Mouse (Mus musculus): Measurements from ENCODE around the gene Atrnl1. TPM values are rescaled to one million over a fixed set of nuclear protein-coding genes. Genes with fewer than 3 reads are reported as not detected.
"Not testable (repeated sequence)": the region's sequence is repeated elsewhere in the genome, so short reads cannot be mapped to it uniquely, and the experiment has no call there.

Gene Atrnl1
- total RNA-seq, 2 experiments from 2014 or later = 64.3 to 71.3 TPM

DNA sequence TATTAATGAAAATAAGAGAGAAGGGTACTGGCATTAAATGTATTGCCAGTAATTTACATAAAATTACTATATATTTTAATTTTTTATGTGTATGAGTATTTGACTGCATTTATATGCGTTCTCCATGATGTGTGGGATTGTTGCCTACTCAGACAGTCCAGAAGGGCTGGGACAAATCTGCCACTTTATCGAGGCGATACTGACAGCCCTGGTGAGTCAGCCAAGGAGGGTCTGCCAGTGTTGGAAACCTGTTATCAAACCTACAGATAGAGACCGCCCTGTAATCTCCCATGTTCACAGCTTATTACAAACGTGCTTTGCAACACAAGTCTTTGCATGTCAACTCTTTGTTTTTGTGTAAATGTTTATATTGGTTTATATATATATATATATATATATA is 347.9 kb downstream of the Atrnl1 start:
- no peak for DNase-seq (ENCODE audit: low spot score in 2 of 2)

DNA sequence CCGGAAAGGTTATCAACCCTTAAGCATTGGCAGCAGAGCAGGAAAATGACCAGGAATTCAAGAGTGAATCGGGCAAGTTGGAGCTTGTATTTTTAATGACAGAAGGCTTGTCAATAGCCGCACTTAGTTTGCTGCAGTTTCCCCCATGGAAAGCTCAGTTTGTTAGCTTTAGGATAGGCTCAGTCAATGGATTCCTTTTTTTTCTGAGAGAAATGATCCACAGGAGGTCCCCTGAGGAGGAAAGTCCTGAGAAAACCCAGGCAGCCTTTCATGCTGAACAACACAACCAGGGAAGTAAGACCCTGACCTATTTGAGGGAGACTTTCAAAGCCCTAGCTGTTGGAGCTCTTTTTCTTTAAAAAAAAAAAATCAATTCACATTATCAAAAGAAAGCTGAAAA is 350.5 kb downstream of the Atrnl1 start:
- no peak for DNase-seq (ENCODE audit: low spot score in 2 of 2)

DNA sequence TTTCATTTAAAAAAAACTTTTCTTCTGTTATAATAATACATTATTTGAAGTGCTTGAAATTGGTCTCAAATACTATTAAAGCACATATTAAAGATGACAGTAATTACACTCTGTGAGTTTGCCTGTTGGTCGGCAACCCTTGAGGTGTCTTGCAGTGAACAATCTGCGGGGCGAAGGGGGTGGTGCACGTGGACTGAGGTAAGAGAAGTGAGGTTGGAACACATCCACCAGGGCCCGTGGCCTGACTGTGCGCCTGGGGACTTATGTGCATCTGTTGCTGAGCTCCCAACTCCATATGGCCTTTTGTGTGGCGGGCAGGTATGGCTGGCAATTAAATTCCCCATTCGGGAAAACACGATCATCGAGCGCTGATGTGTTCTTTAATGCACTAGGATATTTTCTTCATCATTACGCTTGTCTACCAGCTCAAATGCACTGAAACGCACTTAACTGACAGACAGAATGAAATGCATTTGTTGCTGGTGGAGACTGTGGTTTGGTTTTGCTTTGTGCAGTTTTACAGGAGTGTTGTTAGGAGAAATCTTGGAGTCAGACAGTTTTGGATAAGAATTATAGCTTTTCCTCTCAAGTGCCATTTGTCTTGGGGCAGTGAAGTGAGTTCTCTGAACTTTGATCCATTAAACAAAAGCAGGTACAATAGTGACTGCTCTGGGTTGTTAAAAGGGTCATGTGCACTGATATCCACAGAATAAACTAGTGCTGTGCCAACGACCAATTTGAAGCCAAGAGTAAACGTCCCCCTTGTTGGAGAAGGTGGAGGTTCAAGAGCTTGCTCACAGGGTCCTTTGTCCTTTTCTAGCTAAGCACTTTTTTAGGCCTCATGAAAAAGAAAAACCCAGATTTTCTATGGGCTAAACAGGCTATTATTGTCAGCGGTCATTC is 351.2 kb downstream of the Atrnl1 start:
- DNase-seq (ENCODE audit: low spot score in 2 of 2) = no peak

DNA sequence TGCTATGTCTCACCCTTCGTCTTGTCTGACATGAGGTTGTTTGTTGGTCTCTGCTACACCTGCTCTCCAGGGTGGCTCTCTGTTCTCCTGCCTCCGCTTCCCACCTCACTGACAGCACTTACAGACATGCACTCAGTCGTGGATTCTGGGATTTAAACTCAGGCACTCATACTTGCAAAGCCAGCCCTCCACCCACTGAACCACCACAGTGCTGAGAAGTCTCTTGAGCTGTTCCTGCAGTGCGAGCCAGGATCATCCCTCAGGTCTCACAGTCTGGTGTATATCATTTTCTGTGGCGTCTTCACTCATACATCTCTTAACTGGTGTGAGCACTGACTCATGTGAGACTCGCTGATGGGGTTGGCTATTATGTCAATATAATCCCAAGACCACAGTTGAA is 353.0 kb downstream of the Atrnl1 start:
- DNase-seq (ENCODE audit: low spot score in 2 of 2) = no peak

DNA sequence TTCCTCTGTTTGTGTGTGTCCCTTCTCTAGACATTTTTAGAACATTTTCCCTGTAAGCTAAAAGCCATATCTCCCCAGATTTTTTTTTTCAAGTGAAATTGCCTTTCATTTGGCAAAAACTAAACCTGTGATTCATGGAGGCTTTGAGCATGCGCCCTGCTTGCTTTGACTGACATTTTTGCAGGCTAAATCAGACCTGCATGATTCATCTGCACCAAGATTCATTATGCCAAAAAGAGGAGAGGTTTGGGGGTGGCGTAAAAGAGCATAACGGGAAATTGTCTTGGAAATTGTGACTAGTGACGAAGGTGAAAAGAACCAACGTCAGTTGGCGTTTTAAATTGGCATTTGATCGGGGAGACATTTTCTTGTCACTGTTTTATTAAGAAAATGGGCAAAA is 358.9 kb downstream of the Atrnl1 start:
- DNase-seq (ENCODE audit: low spot score in 2 of 2) = peak; percentile 69 to 79

DNA sequence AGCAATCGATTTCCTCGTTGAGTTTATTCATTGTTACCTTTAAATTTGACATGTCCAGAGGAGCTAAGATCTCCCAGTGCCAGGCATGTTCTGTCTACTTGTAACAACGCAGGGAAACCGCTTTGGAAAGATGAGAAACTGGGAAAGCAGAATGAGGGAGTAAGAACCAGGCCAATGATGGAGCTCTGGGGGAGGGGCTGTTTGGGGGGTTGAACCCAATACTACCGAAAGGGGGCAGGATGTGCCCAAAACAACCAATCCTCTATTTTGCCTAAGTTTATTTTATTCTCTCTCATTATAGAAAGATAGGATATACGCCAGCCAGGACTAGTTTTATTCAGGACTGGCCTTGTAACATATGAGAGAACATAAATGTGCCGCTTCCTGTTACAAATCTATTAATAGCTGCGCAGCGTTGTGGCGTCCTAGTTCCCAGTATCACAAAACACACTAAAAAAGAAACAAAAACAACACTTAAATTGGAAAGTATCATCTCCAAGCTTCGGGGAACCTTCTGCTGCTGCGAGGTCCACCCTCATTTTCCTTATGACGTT is 359.6 kb downstream of the Atrnl1 start:
- peak in 1 of 2 experiments; percentile 22 for DNase-seq (ENCODE audit: low spot score in 2 of 2)

DNA sequence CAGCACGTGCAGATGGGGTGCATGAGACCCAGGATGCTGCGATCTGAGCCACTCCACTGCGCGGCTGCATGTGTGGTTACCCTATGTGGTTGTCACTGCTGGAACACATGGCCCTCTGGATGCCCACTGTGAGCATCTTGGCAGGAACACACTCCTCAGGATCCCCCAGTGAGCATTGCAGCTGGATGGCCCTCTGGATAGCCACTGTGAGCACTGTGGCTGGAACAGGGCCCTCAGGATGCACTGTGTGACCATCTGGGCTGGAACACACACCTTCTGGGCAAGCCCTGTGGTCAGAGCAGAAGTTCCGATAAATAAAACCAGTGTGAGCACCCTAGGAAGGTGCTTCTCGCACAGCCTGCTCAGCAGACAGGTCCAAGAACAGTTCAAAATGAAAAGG is 364.4 kb downstream of the Atrnl1 start:
- DNase-seq (ENCODE audit: low spot score in 2 of 2) = no peak

DNA sequence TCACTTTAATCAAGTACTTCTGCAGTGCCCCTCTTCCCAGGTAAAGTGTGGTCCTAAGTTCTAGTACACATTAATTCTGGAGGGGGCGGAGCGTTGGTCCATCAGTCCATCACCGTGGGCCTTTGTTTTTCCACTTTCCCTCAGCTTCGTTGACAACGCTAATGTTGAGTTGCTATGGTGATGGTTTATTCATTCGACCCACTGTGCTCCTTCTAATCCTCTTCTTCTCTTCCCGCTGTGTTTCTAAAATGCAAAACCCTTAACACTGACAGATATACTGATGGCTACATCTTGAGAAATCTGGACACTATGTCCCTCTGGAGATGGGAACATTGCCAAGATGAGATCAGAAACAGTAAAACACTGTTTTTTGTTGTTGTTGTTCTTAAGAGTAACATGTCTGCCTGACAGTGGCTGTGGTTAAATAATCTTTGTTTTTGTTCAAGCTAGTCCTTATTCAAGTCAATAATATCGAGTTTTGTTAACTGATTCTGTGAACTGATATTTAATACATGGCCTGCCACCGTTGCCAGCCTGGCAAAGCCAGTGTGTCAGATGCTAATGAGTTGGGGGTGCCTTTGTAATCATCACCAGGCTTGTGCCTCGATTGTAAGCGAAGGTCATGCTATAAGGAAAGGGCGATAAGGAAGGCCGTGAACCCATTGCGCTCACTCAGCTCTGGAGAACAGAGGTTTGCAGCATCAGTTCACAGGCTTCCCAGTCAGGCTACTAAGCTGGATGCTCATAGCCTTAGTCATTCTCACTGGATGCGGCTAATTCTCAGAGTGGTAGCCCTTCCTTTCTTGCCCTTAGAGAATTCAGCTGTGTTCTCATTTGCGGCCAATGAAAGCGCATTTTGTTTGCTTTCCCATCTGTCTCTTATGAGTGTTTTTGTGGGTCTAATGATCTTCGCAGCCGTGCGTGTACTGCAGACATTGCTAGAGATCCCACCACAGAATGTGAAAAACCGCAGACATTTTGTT is 375.4 kb downstream of the Atrnl1 start:
- no peak for DNase-seq (ENCODE audit: low spot score in 2 of 2)

DNA sequence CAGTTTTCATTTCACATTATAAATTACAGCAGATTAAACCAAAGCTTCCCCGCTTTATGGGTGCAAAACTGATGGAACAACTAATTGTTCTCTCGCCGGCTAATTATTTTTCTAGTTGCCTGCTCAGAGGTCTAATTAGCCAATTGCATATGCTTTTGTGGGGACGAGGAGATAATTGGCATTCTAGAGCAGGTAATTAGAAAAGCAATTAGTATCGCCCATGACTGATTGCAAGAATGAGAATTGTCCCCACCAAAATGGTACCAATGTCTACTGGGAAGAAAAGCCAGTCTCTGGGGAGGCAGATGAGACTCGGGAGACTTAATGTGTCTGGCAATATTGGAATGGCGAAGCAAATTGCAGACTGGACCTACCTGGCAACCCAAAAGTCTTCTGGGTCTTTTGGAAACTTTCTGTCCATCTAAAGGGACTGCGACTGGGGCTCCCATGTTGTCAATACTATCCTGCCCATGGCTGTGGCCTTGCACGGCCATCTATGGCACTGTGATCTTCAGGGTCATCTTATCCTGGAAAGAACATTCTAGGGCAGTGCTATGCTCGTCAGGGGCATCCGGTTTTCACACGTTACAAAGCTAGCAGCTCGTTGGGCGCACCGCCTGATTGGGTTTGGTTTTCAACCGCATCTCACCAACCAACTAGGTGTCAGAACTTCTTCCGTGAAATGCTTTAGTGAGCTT is 377.0 kb downstream of the Atrnl1 start:
- no peak for DNase-seq (ENCODE audit: low spot score in 2 of 2)

DNA sequence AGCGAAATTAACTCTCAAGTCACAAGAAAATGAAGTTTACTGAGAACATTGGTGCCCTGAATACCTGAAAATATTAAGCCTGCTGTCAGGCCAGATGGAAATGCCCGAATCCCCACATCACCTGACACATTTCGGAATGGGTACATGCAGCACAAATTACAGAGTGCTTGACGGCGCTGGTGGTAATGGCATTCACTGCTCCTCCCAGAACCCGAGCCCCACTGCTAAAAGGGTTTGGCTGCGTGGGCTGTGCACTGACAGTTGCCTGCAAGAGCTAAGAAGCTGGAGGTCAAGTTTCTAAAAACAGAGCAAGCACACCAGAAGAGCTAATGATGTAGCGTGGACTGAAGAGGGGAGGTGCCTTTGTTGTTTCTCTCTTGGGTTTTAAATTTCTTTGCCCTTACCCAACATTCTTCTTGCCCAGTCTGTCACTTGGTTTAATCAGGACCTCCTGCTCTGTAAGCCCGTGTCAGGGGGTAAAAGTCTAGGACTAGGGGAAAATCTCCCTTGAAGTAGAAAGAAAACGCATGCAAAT is 377.8 kb downstream of the Atrnl1 start:
- no peak for DNase-seq (ENCODE audit: low spot score in 2 of 2)

DNA sequence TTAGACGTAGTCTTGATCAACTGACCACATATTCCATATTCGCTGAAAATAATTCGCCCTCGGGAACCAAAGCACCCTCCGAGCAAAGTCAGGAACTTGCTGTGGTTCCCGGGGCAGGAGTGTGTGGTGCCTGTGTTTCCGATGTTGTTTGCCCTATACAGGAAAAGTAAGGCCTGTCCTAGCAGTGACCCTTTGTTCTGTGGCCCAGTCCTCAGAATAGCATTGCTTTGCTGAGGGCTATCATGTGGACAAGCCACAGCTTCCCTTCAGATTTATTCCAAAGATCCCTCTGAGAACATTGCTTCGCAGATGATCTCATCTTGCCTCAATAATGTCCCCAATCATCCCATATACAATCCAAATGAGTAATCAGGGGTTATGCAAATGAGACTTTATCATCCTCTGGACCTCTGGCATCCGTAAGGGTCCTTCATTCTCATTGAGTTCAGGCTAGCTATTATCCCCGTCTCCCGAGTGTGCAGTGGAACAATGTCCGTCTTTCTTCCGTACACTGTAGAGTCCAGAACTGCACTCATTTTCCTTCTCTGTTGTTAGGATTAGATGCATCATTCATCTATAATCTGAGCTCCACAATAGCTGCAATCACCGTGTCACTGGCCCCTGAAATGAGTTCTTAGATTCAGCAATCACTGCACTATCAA is 380.4 kb downstream of the Atrnl1 start:
- no peak for DNase-seq (ENCODE audit: low spot score in 2 of 2)

DNA sequence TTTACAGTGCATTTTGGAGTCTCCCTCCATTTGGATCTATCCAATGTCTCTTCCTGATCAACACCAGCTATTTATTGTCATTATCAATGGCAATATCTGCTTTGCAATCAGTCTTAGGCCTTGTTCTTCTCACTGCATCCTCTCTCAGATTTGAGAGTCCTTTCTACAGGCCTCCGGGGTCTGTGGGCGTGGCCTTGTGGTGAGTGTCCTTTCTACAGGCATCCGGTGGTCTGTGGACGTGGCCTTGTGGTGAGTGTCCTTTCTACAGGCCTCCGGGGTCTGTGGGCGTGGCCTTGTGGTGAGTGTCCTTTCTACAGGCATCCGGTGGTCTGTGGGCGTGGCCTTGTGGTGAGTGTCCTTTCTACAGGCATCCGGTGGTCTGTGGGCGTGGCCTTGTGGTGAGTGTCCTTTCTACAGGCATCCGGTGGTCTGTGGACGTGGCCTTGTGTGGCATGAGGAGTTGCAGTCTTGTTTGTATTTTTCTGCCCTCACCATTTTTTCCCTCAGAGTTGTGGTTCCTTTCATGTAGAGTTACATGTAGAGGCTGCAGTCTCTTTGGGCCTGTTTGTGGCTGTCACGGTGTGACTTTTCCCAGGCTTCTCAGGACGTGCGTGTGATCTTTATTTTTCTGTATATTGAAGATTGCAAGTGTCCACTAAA is 383.5 kb downstream of the Atrnl1 start:
- not testable (repeated sequence) for DNase-seq (ENCODE audit: low spot score in 2 of 2)

DNA sequence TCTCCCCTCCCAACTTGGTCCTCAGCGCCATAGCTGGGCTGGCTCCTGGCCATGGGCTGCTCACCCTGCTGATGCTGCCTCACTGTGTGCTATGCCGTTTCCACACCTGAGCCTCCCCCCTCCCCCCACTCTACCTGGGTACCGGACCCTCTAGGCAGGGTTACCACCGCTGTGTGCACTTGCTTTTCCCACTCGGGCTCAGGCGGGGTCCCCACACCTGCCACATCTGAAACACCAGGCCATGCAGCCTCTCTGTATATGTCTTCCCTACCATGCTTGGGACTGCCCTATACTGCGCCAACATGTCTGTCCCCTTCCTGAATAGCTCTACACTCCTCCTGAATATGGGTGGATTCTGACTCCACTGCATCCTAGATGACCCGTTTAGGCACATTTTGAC is 384.2 kb downstream of the Atrnl1 start:
- DNase-seq (ENCODE audit: low spot score in 2 of 2) = no peak

DNA sequence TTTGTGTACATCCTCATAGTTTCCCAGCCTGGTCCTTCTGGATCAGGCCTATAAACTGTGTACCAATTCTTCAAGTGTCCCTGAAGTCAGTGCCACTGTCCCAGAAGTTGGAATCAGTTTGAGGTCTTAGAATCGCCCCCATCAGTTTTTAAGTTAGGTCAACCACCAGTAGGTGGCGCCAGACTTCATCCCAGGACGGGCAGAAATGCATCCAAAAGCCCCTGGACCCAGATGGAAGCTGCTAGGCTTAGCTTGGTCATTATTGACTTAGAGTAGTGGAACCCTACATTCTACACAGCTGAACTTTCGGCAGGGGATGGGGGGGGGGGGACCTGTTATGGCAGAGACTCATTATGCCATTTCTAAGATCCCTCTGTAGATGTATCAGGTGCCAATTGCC is 387.1 kb downstream of the Atrnl1 start:
- DNase-seq (ENCODE audit: low spot score in 2 of 2) = no peak

DNA sequence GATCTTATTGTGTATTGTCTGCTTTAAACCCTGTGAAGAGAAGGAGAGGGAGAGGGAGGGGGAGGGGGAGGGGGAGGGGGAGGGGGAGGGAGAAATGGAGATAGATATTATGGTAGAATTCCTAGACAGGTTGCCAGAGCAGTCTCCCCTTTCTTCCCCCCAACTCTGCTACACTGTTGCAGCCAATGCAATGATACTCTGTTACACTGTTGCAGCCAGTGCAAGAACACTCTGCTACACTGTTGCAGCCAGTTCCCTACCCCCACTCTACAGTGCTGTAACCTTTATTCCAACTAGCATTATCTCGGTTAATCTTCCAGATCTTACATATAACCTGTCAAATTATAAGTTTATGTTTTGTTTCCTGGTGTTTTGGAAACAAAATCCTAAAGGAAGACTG is 400.8 kb downstream of the Atrnl1 start:
- DNase-seq (ENCODE audit: low spot score in 2 of 2) = no peak

DNA sequence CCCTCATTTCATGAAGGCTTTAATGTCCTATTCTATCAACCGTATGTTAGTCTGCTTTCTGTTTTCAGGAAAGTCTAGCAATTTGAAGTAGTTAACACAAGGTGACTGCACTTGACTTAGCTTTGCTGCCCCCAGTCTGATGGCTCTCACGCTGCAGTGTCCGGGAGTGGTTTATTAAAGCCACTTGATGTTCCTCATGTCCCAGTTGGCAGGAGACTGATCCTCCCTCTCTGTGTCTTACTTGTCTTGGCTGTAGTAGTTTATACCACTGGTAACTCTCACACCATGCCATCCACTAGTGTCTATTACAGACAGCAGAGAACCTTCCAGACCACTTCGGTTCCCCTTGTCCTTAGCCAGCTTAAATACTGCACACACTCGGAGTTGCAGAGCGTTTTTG is 404.9 kb downstream of the Atrnl1 start:
- no peak for DNase-seq (ENCODE audit: low spot score in 2 of 2)

DNA sequence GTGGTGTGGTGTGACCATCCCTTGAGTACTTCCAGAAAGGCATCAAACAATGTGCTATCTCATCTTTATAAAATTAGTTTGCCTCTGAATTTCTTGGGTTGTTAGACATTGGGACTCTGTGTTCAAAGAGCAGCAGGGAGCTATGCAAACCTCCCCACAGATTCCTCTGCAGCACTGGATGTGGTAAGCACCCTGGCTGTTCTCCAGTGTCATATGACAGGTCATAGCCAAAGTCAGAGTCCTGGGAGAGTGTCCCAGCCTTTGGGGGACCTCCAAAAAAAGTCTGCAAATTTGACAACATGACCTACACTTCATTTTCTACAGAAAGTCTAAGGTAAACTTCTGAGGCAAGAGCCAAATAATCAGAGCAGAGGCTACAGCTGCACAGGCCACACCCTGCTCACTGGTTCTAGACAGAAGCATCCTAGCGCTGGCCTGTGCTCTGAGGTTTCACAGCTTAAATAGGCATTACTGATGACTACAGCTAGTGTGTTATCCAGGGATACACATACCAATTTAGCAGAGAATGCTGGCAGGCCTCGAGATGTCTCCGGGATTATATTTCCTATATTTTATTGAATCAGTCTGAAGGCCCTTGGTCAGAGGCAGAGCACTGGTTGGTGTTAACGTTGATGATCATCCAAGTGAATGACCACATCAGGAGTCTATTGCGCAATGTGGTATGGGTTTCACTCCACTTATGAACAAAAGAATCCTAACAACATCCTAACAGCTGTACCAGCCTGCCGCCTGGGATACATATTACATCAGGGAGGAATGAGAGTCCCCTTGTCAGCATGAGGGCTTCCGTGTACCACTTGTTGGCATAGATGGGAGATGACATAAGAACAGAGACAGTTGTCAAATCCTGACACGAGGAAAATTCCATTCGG is 406.0 kb downstream of the Atrnl1 start:
- no peak for DNase-seq (ENCODE audit: low spot score in 2 of 2)

DNA sequence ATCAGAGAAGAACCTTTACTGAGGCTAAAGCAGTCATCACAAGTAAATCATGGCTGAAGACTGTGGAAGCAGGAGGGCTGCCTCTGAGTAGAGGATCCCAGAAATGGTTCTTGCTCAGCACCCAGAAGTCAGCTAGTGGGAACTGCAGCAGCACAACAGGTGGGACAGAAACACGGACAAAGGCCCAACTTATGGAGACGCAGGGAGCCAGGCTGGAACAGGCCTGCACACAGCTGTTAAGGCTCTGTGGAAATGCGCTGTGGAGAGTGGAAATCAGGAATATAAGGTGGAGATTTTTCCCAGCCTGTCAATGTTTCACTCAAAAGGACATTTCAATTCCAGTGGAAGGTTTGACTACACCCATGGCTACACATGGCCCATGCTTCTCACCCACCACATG is 406.6 kb downstream of the Atrnl1 start:
- no peak for DNase-seq (ENCODE audit: low spot score in 2 of 2)

DNA sequence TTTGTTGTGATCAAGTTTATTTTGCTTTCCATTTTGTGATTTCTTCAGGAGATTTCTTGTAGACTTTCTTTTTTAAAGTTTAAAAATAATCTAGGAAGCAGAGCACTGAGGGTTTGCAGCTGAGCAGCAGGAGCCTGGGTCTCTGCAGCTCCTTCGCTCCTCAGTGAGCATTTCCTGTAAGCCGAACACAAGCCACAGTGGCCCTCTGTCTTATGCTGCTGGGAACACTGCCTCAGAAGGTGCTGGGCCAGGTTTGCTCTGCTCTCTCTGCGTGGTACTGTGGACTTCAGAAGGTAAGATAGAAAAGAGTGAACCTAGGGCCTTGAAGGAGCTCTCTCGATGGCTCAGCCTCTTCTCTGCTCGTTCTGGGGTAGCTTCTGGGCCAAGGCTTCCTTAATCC is 407.9 kb downstream of the Atrnl1 start:
- DNase-seq (ENCODE audit: low spot score in 2 of 2) = no peak

All from layer of hippocampus, adult 18-20 months (tissue).